Mouse (Mus musculus) thymus, adult 2 months (tissue): ENCODE data around the gene Pip4k2b. TPM values are rescaled to one million over a fixed set of nuclear protein-coding genes. Genes with fewer than 3 reads are reported as not detected.
"Not testable (repeated sequence)": the region's sequence is repeated elsewhere in the genome, so short reads cannot be mapped to it uniquely, and the experiment has no call there.

ENCODE experiments used
- DNase-seq: peaks from one replicate; pipeline ENCODE4 v3.0.0; 2021
- H3K27ac ChIP-seq: fragments of 200-500 bp; 2 replicates; pipeline ENCODE4 v1.5.1; 2012; ENCODE audit warnings: low read length, control low read depth; ENCODE audit not compliant: control insufficient read depth, insufficient read depth
- H3K27me3 ChIP-seq: fragments of 200-500 bp; 2 replicates; pipeline ENCODE4 v1.6.1; 2012; ENCODE audit warnings: mild to moderate bottlenecking, low read length, moderate library complexity, mixed read lengths; ENCODE audit not compliant: control insufficient read depth, insufficient read depth
- H3K36me3 ChIP-seq: fragments of 200-500 bp; 2 replicates; pipeline ENCODE4 v1.6.1; 2012; ENCODE audit warnings: mild to moderate bottlenecking, low read length, moderate library complexity; ENCODE audit not compliant: control insufficient read depth, insufficient read depth
- H3K4me1 ChIP-seq: fragments of 200-500 bp; replicated peaks from 2 replicates; pipeline ENCODE4 v1.6.1; 2012; ENCODE audit warnings: low read length; ENCODE audit not compliant: control insufficient read depth, insufficient read depth
- H3K4me3 ChIP-seq: fragments of 200-500 bp; 2 replicates; pipeline ENCODE4 v1.5.1; 2012; ENCODE audit warnings: mild to moderate bottlenecking, low read length, control low read depth, moderate library complexity; ENCODE audit not compliant: control insufficient read depth, insufficient read depth
- CTCF ChIP-seq: fragments of 200-500 bp; IDR thresholded peaks from 2 replicates; pipeline ENCODE4 v1.5.1; 2012; ENCODE audit warnings: mild to moderate bottlenecking, control low read depth, low read length, moderate library complexity, borderline replicate concordance; ENCODE audit not compliant: control insufficient read depth, poor library complexity, insufficient read depth; ENCODE audit errors: extremely low read depth
- POLR2A ChIP-seq: fragments of 200-500 bp; IDR thresholded peaks from 2 replicates; pipeline ENCODE4 v1.6.1; 2012; ENCODE audit warnings: mild to moderate bottlenecking, low read length, control low read depth, moderate library complexity; ENCODE audit not compliant: control insufficient read depth, poor library complexity, insufficient read depth; ENCODE audit errors: extremely low read depth
- WGBS: fragments of 180-500 bp; shearing (Covaris S2); methylation state at CpG from one replicate; pipeline ENCODE4 v1.1.7; 2018; 5-methylcytosine and 5-hydroxymethylcytosine counted together
- polyA plus RNA-seq: library from polyadenylated mRNA; depleted of rRNA; stranded (reverse); fragments of >200 nt; gene quantifications from 2 replicates; pipeline ENCODE4 v1.2.3, GENCODE M21; 2012; rRNA removed

Pip4k2b gene
- polyA plus RNA-seq = 28.2 and 34.8 TPM in 2 replicates

GRCm38 (mm10) chr11:97744063-97744717, at the start of gene Pip4k2b:
TSS of gene Pip4k2b (minus strand) at chr11:97744704.
- H3K36me3 ChIP-seq = peaks cover 5% of the 10 kb centered on the region
- under 1% methylated on average over 59 of the region's 63 CpGs for WGBS
- peak within 1 kb of the TSS; percentile 98 for H3K4me3 ChIP-seq
- H3K27ac ChIP-seq = peak within 1 kb of the TSS; percentile 82
- no peaks in the 10 kb centered on the region for H3K27me3 ChIP-seq
- H3K4me1 ChIP-seq = peaks cover 20% of the 10 kb centered on the region
- TF ChIP-seq CTCF (no peak), POLR2A (no peak)
- no peak for DNase-seq

GRCm38 (mm10) chr11:97793165-97793564, 48.7 kb upstream of the Pip4k2b start:
- Histone ChIP-seq H3K4me1 (no peaks in the 10 kb centered on the region), H3K36me3 (no peaks in the 10 kb centered on the region), H3K4me3 (no peak overlapping the region), H3K27ac (no peak overlapping the region), H3K27me3 (no peaks in the 10 kb centered on the region)
- DNase-seq = peak; percentile 63
- WGBS = 6% methylated on average over 2 of the region's 2 CpGs
- TF ChIP-seq CTCF (no peak), POLR2A (no peak)

GRCm38 (mm10) chr11:97790778-97791438, 46.4 kb upstream of the Pip4k2b start:
- WGBS = 80% methylated on average over 2 of the region's 2 CpGs
- H3K4me1 ChIP-seq, H3K27ac ChIP-seq, H3K36me3 ChIP-seq, DNase-seq, H3K27me3 ChIP-seq, H3K4me3 ChIP-seq: not testable (repeated sequence)

- H3K4me3 ChIP-seq = no peak overlapping the region
- H3K4me1 ChIP-seq = no peaks in the 10 kb centered on the region
- WGBS = 96% methylated on average over 5 of the region's 5 CpGs
- H3K27ac ChIP-seq = no peak overlapping the region
- H3K27me3 ChIP-seq = no peaks in the 10 kb centered on the region
- H3K36me3 ChIP-seq = no peaks in the 10 kb centered on the region
- DNase-seq = no peak
- no peak for TF ChIP-seq POLR2A
- no peak for TF ChIP-seq CTCF
Measured at GRCm38 (mm10) chr11:97789727-97790126, 45.2 kb upstream of the Pip4k2b start.

- no peak for DNase-seq
- no peaks in the 10 kb centered on the region for H3K4me1 ChIP-seq
- TF ChIP-seq CTCF (no peak), POLR2A (no peak)
- WGBS = 100% methylated on average over 3 of the region's 3 CpGs
- no peak overlapping the region for H3K4me3 ChIP-seq
- H3K36me3 ChIP-seq = no peaks in the 10 kb centered on the region
- H3K27me3 ChIP-seq = no peaks in the 10 kb centered on the region
- no peak overlapping the region for H3K27ac ChIP-seq
Measured at GRCm38 (mm10) chr11:97787961-97788360, 43.5 kb upstream of the Pip4k2b start.

- no peak for DNase-seq
- WGBS = under 1% methylated on average over 10 of the region's 10 CpGs
- peaks cover 6% of the 10 kb centered on the region for H3K4me1 ChIP-seq
Measured at GRCm38 (mm10) chr11:97782564-97782895, 38.0 kb upstream of the Pip4k2b start.

More at GRCm38 (mm10) chr11:97782564-97782895, 38.0 kb upstream of the Pip4k2b start:
- Histone ChIP-seq H3K36me3 (peaks cover 30% of the 10 kb centered on the region), H3K27ac (no peak overlapping the region), H3K4me3 (peak overlapping the region; percentile 85), H3K27me3 (no peaks in the 10 kb centered on the region)
- no peak for TF ChIP-seq POLR2A
- no peak for TF ChIP-seq CTCF
